Mouse (Mus musculus) left cerebral cortex, postnatal 10 days (tissue): ENCODE measurements around the gene D3Ertd751e. TPM values are rescaled to one million over a fixed set of nuclear protein-coding genes. Genes with fewer than 3 reads are reported as not detected.

Source experiments
- DNase-seq, 2 experiments: peaks; one replicate each; pipeline ENCODE4 v3.0.0; 2021 to 2022; ENCODE audit warnings: low spot score in 2 of 2, mixed read lengths in 1 of 2; ENCODE audit errors: extremely low spot score in 1 of 2
- intact Hi-C: fragments of 180-260 bp; cut with DNase I; formaldehyde crosslinking; loops from one replicate; pipeline ENCODE4 v1.15.1; 2025
- total RNA-seq, 2 experiments: library from RNA; stranded (reverse); gene quantifications; 2 replicates each; pipeline ENCODE4 v1.2.3; 2021

D3Ertd751e gene
- total RNA-seq: 1 to 10 TPM; 5.4 to 6.7 TPM

DNA sequence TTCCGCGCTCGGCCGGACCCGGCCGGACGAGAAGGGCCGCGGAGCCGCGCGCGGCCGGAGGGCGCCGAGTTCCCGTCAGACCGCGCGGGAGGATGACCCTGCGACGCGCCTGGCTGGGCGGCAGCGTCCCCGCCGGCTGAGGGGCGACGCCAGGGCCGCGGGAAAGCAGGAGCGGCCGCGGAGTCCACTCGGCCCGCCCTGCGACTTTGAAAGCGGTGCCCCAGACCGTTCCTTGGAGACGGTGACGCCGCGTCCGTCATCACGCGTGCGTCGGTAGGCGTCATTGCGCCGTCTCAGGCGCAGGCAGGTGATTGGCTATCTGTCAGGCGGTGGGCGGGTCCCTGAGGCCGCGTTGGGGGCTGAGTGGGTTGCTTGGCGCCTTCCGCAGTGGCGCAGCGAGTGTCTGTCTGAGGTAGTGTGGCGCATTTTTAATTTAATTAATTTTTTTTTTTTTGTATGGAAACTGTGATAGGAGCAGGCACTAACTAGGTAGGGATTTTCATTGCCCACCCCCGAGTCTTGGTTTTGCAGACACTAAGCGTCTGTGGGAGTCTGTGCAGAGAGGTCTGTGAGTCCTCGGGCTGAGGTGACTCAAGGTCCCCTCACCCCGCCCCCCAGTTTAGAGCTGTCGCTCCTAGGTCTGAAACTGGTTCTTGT lies at the start of gene D3Ertd751e, which contains the start of gene Sclt1:
D3Ertd751e (plus strand) TSS at position 334 of the 657 bp plus-strand sequence.
Sclt1 (minus strand) TSS at position 237 of the 657 bp plus-strand sequence.
- DNase-seq: peak; percentile 98
- intact Hi-C loops: no loop called here

DNA sequence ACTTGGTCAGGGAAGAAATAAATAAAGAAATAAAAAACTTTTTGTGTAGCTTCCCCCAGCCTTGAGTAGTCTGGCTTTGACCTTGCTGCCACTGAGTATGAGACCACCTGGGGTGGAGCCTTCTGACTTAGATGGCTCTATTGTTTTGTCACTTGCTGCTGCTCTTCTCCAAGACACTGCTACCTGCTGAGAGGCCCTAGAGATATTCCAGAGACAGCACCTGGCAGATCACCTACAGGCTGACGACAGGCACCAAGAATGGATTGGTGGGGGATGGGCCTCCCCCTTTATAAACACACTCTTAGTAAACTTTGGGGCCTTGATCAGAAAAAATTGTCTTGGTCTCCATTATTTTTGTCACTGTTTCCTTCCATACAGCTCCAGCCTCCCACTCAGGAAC lies 46.7 kb upstream of the D3Ertd751e start:
- intact Hi-C loops: no loop called here
- no peak for DNase-seq

DNA sequence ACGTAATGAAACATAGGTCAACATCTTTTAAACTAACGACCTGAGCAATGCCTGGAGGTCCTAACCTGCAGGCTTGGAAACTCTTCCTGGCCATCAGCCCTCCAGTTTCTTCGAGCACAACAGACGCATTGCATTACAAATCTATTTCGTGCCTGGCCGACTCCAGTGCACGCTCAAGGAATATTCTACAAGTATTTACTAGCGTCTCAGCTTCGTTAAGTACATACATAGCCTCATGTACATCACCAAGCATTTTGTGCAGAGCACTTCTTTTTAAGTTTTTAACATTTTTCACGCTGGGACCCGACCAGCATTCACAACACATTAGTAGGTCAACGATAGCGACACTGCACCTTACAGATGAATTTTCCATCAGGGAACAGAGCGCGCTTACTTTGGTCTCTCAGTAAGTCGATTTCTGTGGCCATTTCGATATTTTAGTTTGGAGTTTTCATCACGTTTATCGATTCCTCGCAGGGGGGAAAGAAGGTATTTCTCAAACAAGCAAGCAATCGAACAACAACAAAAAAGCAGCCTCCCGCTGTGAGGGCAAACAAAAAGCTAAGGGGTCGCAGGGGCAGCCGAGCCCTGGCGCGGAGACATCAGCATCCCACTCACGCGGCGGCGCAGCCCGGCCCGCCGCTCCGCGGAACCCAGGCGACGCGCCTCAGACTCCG lies 672 bp upstream of the D3Ertd751e start:
- intact Hi-C loops: no loop called here

DNA sequence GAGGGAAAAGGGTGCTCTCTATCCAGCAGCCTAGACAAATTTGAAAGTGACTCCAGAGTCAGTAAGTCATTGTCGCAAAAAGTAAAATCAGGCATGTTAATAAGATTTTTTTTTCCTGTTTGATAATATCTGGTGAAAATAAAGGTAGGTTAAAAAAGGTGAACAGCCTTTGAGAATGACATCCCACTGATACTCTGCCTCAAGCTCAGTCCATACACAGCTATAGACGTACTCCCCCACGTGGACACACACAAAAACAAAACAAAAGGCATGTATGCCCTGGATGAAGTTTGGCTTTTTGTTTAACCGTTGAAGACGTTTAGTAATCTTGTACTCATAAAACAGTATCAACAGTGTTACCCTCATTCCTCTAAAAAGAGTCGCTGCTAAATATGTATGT lies 1.0 kb downstream of the D3Ertd751e start:
- no peak for DNase-seq
- intact Hi-C loops: no loop called here

More for the DNA sequence above, 672 bp upstream of the D3Ertd751e start:
- peak in 1 of 2 experiments; percentile 10 for DNase-seq

DNA sequence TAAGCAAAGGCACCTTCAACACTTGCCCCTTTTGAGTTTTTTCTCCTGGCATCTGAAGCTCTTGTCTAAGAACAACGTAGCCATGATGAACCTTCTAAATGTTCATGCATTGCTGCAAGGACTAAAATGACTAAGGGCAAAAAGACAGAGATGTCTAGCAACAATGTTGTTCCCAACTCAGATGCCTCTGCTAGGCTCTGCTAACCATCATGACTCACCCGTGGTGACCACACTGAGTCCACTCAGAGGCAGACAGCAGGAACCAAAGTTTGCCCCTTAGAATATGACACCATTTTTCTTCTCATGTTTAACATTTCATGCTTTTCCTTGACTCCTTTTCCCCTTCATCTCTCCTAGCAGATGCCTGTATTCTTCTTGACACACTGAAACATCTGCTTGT lies 12.1 kb downstream of the D3Ertd751e start:
- DNase-seq: no peak
- intact Hi-C loops: no loop called here

DNA sequence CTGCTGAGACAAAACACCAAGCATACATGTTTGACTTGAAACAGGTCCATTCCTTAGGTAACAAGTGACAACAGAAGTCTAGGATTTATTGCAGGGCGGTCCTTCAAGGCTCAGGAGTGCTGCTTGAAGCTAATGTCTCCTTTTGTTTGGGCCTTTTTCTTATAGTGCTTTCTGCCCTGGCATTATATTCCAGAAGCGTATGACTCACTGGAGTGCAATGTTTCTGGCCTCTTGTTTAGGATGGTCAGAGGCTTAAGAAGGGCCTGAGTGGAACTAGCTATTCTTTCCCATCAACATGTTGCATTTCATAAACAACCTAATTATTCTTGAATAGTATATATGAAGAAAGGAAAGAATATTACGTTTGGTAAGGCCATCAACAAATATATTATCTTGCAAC lies 19.7 kb downstream of the D3Ertd751e start:
- intact Hi-C loops: no loop called here
- no peak for DNase-seq

DNA sequence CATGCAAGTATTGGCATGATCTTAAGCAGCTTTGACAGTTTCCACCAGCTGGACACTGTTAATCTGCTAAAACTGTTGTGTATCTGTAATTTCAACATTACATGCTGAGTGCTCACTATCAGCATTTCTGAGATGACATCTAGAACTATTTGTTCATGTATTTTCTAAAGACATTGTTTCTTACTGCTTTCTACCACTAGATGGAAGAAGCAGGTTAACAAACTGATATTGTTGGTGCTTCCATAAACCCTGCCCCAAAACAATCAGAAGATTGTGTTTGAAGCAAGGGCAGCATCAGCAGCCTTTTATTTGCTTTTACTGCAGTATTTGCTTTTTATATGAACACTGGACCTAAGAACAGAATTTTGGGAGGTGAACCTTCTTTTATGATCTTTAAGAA lies 70.0 kb downstream of the D3Ertd751e start:
- intact Hi-C loops: no loop called here
- no peak for DNase-seq

Other genes starting within 250 kb of the D3Ertd751e start
- 10 to 100 TPM; 23.0 to 25.3 TPM for gene Jade1, start 186.9 kb upstream of the D3Ertd751e start, total RNA-seq
- 10 to 100 TPM; 14.8 to 15.3 TPM for gene Sclt1, start 97 bp upstream of the D3Ertd751e start, total RNA-seq